Mouse (Mus musculus) heart, postnatal 0 days (tissue): ENCODE results near the gene Dcdc2a. TPM values are rescaled to one million over a fixed set of nuclear protein-coding genes. Genes with fewer than 3 reads are reported as not detected.
A peak's percentile ranks its signal among the peaks of the same experiment; 100 is the strongest.

ENCODE experiments used
- ATAC-seq: fragments of 200-750 bp; cut with Nextera tagmentation; 2 replicates; pipeline ENCODE4 v1.8.0; 2017; ENCODE audit warnings: low read depth, moderate number of reproducible peaks, moderate library complexity; ENCODE audit not compliant: insufficient read depth
- DNase-seq: peaks from one replicate; pipeline ENCODE4 v3.0.0-alpha.2; 2016; ENCODE audit warnings: low spot score
- H3K27ac ChIP-seq: fragments of 300-500 bp; sonication (generic); 2 replicates; pipeline ENCODE4 v1.5.1; 2014; ENCODE audit warnings: low read depth, mild to moderate bottlenecking
- H3K27me3 ChIP-seq: fragments of 300-500 bp; sonication (generic); 2 replicates; pipeline ENCODE4 v1.6.1; 2014; ENCODE audit warnings: low read length, mixed read lengths; ENCODE audit not compliant: control insufficient read depth, insufficient read depth
- H3K36me3 ChIP-seq: fragments of 300-500 bp; sonication (generic); replicated peaks from 2 replicates; pipeline ENCODE4 v1.6.1; 2014; ENCODE audit warnings: low read length, mixed read lengths; ENCODE audit not compliant: control insufficient read depth, insufficient read depth
- H3K4me1 ChIP-seq: fragments of 300-500 bp; sonication (generic); 2 replicates; pipeline ENCODE4 v1.6.1; 2014; ENCODE audit warnings: antibody characterized with exemption; ENCODE audit not compliant: control insufficient read depth, insufficient read depth
- H3K4me2 ChIP-seq: fragments of 300-500 bp; sonication (generic); 2 replicates; pipeline ENCODE4 v1.6.1; 2014; ENCODE audit warnings: low read depth, mild to moderate bottlenecking, low read length, moderate library complexity
- H3K4me3 ChIP-seq: fragments of 300-500 bp; sonication (generic); 2 replicates; pipeline ENCODE4 v1.5.1; 2014; ENCODE audit warnings: low read depth, low read length
- H3K9ac ChIP-seq: fragments of 300-500 bp; sonication (generic); replicated peaks from 2 replicates; pipeline ENCODE4 v1.6.1; 2014; ENCODE audit warnings: low read depth, low read length, mixed read lengths
- H3K9me3 ChIP-seq: fragments of 300-500 bp; sonication (generic); replicated peaks from 2 replicates; pipeline ENCODE4 v1.6.1; 2016; ENCODE audit warnings: low read length; ENCODE audit not compliant: control insufficient read depth
- CTCF ChIP-seq: IDR thresholded peaks from 2 replicates; pipeline ENCODE4 v1.5.1; 2016; ENCODE audit warnings: antibody characterized with exemption, control low read depth, low read depth
- EP300 ChIP-seq: IDR thresholded peaks from 2 replicates; pipeline ENCODE4 v1.6.1; 2016; ENCODE audit warnings: antibody characterized with exemption, low read depth
- WGBS: fragments of 180-500 bp; shearing (Covaris S2); extraction: QIAGEN DNeasy Blood & Tissue Kit; methylation state at CpG from one replicate; pipeline ENCODE4 v1.1.7; 2014; 5-methylcytosine and 5-hydroxymethylcytosine counted together
- polyA plus RNA-seq: library from polyadenylated mRNA; unstranded; fragments of >200 nt; fragmentation: Nextera tagmentation; extraction: Ambion mirVana; gene quantifications from 2 replicates; pipeline ENCODE4 v1.2.1, GENCODE M21; 2015
- total RNA-seq: library from RNA; depleted of rRNA; stranded (reverse); fragments of >200 nt; gene quantifications from 2 replicates; pipeline ENCODE4 v1.2.3, GENCODE M21; 2014; ENCODE audit warnings: low replicate concordance

Gene Dcdc2a
- total and polyA plus RNA-seq, 2 experiments from 2014 or later = 0.49 TPM; not detected in 1

DNA sequence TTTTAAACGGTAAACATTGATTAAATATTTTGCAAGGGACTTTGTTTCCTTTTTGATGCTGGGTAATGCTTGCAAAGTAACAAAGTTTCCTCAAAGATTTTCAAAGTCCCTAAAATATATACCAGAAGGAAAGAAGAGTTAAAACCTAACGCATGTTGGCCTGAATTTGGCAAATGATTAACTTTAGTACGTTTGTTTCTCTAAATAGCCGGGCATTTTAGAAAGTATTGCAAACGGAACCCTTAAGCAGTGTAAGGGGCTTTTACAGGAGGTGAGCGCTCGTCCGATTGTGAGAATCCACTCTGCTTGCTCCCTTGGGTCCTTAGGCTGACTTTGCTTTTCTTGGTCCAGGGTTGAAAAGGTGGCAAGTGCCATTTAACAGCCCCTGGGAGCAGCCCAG is 41.5 kb downstream of the Dcdc2a start:
- H3K4me3 ChIP-seq = no peak overlapping the region
- no peak overlapping the region for H3K27ac ChIP-seq
- TF ChIP-seq CTCF (no peak), EP300 (no peak)
- H3K4me2 ChIP-seq = no peak overlapping the region
- no peak overlapping the region for H3K9ac ChIP-seq
- H3K9me3 ChIP-seq = no peaks in the 10 kb centered on the region
- no peak for ATAC-seq
- H3K36me3 ChIP-seq = no peaks in the 10 kb centered on the region
- no peaks in the 10 kb centered on the region for H3K27me3 ChIP-seq
- no peaks in the 10 kb centered on the region for H3K4me1 ChIP-seq
- DNase-seq = no peak
- WGBS = 81% methylated on average over 8 of the region's 8 CpGs

DNA sequence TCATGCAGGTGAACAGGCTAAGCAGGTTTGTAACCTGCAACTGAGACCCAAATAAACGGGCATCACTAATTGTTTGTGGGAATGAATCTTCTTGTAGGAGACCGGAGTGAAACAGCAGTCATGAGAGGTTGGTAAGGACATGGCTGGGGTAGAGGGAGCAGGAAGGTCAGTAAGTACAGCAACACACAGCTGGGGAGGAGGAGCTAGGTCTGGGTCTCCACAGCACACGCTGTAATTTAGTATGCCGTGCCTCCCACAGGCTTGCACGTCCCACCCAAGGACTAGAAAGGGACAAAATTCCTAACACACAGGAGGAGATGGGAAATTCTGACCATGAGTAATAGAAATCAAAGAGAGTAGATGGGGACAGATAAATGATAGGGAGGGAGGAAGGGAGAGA is 42.8 kb downstream of the Dcdc2a start:
- H3K27me3 ChIP-seq = no peaks in the 10 kb centered on the region
- no peaks in the 10 kb centered on the region for H3K4me1 ChIP-seq
- no peaks in the 10 kb centered on the region for H3K9me3 ChIP-seq
- 38% methylated on average over 5 of the region's 5 CpGs for WGBS
- no peak overlapping the region for H3K27ac ChIP-seq
- no peak for ATAC-seq
- H3K9ac ChIP-seq = no peak overlapping the region
- H3K36me3 ChIP-seq = no peaks in the 10 kb centered on the region
- H3K4me2 ChIP-seq = no peak overlapping the region
- TF ChIP-seq EP300 = no peak
- no peak for TF ChIP-seq CTCF
- H3K4me3 ChIP-seq = no peak overlapping the region
- DNase-seq = no peak

DNA sequence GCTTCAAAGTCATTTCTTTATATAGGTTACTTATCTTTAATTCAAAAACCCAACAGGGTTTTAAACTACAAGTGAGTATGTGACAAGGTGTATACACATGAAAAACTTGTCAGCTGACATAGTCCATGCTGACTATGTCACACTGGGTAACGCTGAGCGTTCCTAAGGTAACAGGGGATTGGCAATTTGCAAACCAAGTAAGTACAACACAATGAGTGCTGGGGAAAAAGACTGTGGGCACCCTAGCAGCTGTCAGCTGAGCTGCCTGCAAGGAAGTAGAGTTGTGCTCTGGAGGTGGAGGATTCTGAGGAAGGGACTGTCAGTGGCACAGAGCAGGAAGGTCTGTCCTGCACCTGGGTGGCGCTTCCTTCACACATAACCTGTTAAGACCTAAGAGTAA is 43.7 kb downstream of the Dcdc2a start:
- H3K27ac ChIP-seq = no peak overlapping the region
- TF ChIP-seq CTCF (no peak), EP300 (no peak)
- WGBS = 58% methylated on average over 3 of the region's 3 CpGs

DNA sequence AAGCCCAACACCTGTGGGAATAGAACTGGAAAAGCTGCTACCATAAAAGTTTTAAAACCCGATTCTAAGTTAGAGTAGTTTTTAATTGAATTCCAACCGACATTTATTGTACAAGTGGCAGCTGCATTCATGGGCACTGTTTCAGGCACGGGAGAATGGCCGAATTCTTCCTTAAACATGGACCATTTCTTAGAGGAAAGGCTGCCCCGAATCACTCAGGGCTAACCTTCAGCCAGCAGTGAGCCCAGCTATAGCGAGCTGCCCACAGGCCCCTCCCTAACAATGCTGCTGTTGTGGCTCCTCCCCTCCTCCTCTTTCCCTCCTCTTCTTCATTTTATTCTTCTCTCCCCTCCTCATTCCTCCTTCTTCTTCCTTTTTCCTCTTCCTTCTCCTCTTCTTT is 44.8 kb downstream of the Dcdc2a start:
- H3K9ac ChIP-seq = no peak overlapping the region
- no peaks in the 10 kb centered on the region for H3K9me3 ChIP-seq
- ATAC-seq (no peak), DNase-seq (no peak)
- TF ChIP-seq EP300 (no peak), CTCF (no peak)
- WGBS = 71% methylated on average over 6 of the region's 6 CpGs
- H3K36me3 ChIP-seq = no peaks in the 10 kb centered on the region
- no peak overlapping the region for H3K4me3 ChIP-seq
- no peaks in the 10 kb centered on the region for H3K27me3 ChIP-seq
- 0 out of 2 replicates have a peak, but pooled peaks cover under 1% of the 10 kb centered on the region for H3K4me1 ChIP-seq
- no peak overlapping the region for H3K4me2 ChIP-seq
- no peak overlapping the region for H3K27ac ChIP-seq

More for the DNA sequence above, 43.7 kb downstream of the Dcdc2a start:
- Histone ChIP-seq H3K4me3 (no peak overlapping the region), H3K27me3 (no peaks in the 10 kb centered on the region), H3K4me1 (no peaks in the 10 kb centered on the region), H3K36me3 (no peaks in the 10 kb centered on the region), H3K4me2 (no peak overlapping the region), H3K9ac (no peak overlapping the region), H3K9me3 (no peaks in the 10 kb centered on the region)
- no peak for DNase-seq
- ATAC-seq = no peak

DNA sequence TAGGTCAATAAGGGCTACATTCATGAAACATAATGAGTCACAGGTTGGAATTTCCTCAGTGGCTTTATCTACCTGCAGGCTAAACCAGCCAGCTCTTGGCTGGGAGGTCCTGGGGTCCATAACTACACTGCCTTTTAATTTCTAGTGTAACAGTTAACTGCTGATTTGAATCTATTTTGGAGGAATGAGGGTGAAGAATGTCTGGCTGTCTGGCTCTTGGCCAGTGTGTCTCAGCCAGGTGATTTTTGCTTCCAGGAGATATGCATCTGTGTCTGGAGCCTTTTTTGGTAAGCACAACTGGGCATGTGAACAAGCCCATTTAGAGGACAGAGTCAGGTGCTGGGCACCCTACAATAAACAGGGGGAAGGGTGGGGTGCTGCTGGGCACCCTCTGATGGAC is 49.9 kb downstream of the Dcdc2a start:
- DNase-seq (no peak), ATAC-seq (no peak)
- Histone ChIP-seq H3K27ac (no peak overlapping the region), H3K27me3 (no peaks in the 10 kb centered on the region), H3K4me2 (no peak overlapping the region), H3K4me1 (peaks cover 6% of the 10 kb centered on the region), H3K9ac (no peak overlapping the region), H3K4me3 (no peak overlapping the region), H3K36me3 (no peaks in the 10 kb centered on the region), H3K9me3 (no peaks in the 10 kb centered on the region)
- TF ChIP-seq EP300 = no peak

DNA sequence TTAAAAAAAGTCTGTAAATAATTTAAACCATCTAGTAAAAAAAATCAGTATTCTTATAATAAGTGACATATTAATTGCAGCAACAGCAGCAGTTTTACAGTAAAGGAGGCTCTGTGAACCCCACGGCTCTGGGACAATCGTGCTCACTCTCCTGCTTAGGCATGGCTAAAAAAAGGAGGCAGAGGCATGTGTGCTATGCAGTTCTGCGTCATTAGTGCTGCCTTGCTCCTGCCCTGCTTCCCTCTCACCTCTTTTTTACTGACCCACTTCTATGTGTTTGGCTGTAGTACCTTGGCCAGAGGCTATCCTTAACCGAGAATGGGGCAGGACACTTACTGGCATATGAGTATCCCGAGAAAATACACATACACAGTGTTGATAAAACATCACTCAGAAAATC is 50.9 kb downstream of the Dcdc2a start:
- Histone ChIP-seq H3K27ac (no peak overlapping the region), H3K4me1 (peaks cover 6% of the 10 kb centered on the region), H3K9me3 (no peaks in the 10 kb centered on the region), H3K9ac (no peak overlapping the region), H3K36me3 (no peaks in the 10 kb centered on the region), H3K27me3 (no peaks in the 10 kb centered on the region), H3K4me2 (no peak overlapping the region), H3K4me3 (no peak overlapping the region)
- no peak for TF ChIP-seq EP300
- TF ChIP-seq CTCF = no peak
- 33% methylated on average over 5 of the region's 5 CpGs for WGBS
- ATAC-seq (peak; percentile 79), DNase-seq (peak; percentile 33)
